Mouse (Mus musculus) forebrain, postnatal 0 days (tissue): ENCODE measurements around the gene Txlna. TPM values are rescaled to one million over a fixed set of nuclear protein-coding genes. Genes with fewer than 3 reads are reported as not detected.

ENCODE experiments used
- ATAC-seq: fragments of 200-750 bp; cut with Nextera tagmentation; 2 replicates; pipeline ENCODE4 v1.8.0; 2017; ENCODE audit warnings: mild to moderate bottlenecking, moderate library complexity
- DNase-seq: peaks from one replicate; pipeline ENCODE4 v3.0.0-alpha.2; 2015
- H3K27ac ChIP-seq: fragments of 300-500 bp; sonication (generic); 2 replicates; pipeline ENCODE4 v1.5.1; 2014; ENCODE audit warnings: low read depth, mild to moderate bottlenecking, antibody characterized with exemption, low read length, moderate library complexity, mixed read lengths
- H3K27me3 ChIP-seq: fragments of 300-500 bp; sonication (generic); 2 replicates; pipeline ENCODE4 v1.6.1; 2014; ENCODE audit warnings: mild to moderate bottlenecking, low read length, mixed read lengths; ENCODE audit not compliant: insufficient read depth
- H3K36me3 ChIP-seq: fragments of 300-500 bp; sonication (generic); 2 replicates; pipeline ENCODE4 v1.6.1; 2014; ENCODE audit warnings: mild to moderate bottlenecking, moderate library complexity; ENCODE audit not compliant: insufficient read depth
- H3K4me1 ChIP-seq: fragments of 300-500 bp; sonication (generic); 2 replicates; pipeline ENCODE4 v1.6.1; 2014; ENCODE audit warnings: antibody characterized with exemption; ENCODE audit not compliant: insufficient read depth
- H3K4me2 ChIP-seq: fragments of 300-500 bp; sonication (generic); 2 replicates; pipeline ENCODE4 v1.6.1; 2014; ENCODE audit warnings: low read depth, mild to moderate bottlenecking, moderate library complexity
- H3K4me3 ChIP-seq: fragments of 300-500 bp; sonication (generic); 2 replicates; pipeline ENCODE4 v1.5.1; 2014; ENCODE audit warnings: low read depth, low read length, mixed read lengths
- H3K9ac ChIP-seq: fragments of 300-500 bp; sonication (generic); 2 replicates; pipeline ENCODE4 v1.6.1; 2014; ENCODE audit warnings: mild to moderate bottlenecking
- H3K9me3 ChIP-seq: fragments of 300-500 bp; sonication (generic); 2 replicates; pipeline ENCODE4 v1.6.1; 2016; ENCODE audit warnings: low read length
- CTCF ChIP-seq: sonication (generic); IDR thresholded peaks from 2 replicates; pipeline ENCODE4 v1.5.1; 2016; ENCODE audit warnings: antibody characterized with exemption, control low read depth, low read depth
- WGBS: fragments of 180-500 bp; shearing (Covaris S2); extraction: QIAGEN DNeasy Blood & Tissue Kit; methylation state at CpG from one replicate; pipeline ENCODE4 v1.1.7; 2014; 5-methylcytosine and 5-hydroxymethylcytosine counted together
- polyA plus RNA-seq: library from polyadenylated mRNA; unstranded; fragments of >200 nt; fragmentation: Nextera tagmentation; extraction: Ambion mirVana; gene quantifications from 2 replicates; pipeline ENCODE4 v1.2.1, GENCODE M21; 2015
- total RNA-seq: library from RNA; depleted of rRNA; stranded (reverse); fragments of >200 nt; gene quantifications from 2 replicates; pipeline ENCODE4 v1.2.3, GENCODE M21; 2014

Txlna gene
- total and polyA plus RNA-seq, 2 experiments from 2014 or later = 28.4 to 45.0 TPM

DNA sequence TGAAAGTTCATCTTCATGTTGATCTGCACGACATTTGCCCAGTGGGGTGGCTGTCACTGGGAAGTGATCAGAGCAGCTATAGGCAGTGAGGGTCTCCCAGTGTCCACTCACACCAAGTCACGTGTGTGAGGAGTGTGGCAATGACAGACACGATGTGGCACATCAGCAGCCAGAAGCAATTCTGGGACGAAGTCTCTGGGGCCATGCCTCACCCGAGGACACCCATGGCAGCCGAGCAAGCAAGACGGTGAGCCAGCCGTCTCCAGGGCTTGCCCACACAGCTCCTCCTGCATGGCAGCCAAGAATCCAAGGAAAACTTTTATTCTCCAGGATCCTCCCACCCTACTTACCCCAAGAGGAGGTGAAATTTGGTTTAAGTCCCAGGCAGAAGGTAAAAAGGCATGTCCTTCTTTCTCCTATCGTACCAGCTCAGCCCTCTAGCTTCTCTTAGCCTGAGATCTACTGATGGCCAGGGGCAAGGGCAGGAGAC is 25.0 kb downstream of the Txlna start:
- peaks cover 12% of the 10 kb centered on the region; the same call in 1 of the 2 replicates for H3K36me3 ChIP-seq

DNA sequence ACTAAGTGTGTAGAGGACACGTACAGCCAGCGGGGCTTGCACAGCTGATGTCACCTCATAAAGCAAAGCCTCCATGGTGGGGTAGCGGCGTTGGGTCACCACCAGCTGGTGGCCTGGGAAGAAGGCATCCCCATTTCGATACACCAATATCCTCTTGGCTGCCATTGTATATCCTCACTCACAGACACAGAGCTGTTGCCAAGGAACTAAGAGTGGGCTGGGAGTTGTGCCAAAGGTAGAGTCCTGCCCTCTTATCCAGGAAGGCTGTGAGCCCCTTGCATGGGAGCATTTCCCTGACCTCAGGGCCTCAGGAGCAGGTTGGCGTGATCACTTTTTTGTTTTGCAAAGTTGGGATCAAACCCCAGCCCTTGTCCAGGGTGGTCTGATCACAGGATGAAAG is 26.8 kb downstream of the Txlna start, which contains the start of gene Dcdc2b:
TSS of gene Dcdc2b (minus strand) at position 165 of the 400 bp plus-strand sequence.
- Histone ChIP-seq H3K9ac (no peak within 1 kb of the TSS), H3K27ac (no peak within 1 kb of the TSS)

More for the DNA sequence above, 25.0 kb downstream of the Txlna start:
- no peaks in the 10 kb centered on the region for H3K9me3 ChIP-seq
- no peak overlapping the region for H3K4me3 ChIP-seq
- ATAC-seq (no peak), DNase-seq (no peak)
- H3K9ac ChIP-seq = no peak overlapping the region
- peaks cover 8% of the 10 kb centered on the region; the same call in 1 of the 2 replicates for H3K4me1 ChIP-seq
- H3K4me2 ChIP-seq = no peak overlapping the region
- 89% methylated on average over 9 of the region's 9 CpGs for WGBS
- no peak for TF ChIP-seq CTCF
- H3K27me3 ChIP-seq = no peaks in the 10 kb centered on the region
- H3K27ac ChIP-seq = no peak overlapping the region

DNA sequence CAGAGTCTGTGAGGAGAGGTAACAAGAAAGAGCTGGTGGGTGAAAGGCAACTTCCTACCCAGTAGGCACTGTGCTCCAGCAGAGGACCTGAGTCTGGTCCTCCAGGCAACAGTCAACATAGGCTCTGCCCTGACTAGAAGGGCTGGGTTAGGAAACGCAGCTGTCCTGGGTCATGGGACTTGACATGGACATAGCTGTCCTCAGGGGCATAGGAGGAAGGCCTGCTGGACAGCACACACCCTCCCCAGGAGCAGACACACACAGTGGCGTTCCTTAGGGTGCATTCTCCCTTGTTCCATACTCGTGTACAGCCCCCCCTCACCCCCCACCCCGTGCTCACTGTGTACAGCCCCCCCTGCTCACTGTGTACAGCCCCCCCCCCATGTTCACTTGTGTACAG is 30.4 kb downstream of the Txlna start:
- Histone ChIP-seq H3K27me3 (no peaks in the 10 kb centered on the region), H3K4me1 (no peaks in the 10 kb centered on the region), H3K4me3 (no peak overlapping the region), H3K27ac (no peak overlapping the region), H3K36me3 (peaks cover 20% of the 10 kb centered on the region), H3K4me2 (no peak overlapping the region), H3K9ac (no peak overlapping the region), H3K9me3 (no peaks in the 10 kb centered on the region)
- 68% methylated on average over 4 of the region's 4 CpGs for WGBS
- no peak for TF ChIP-seq CTCF
- DNase-seq (no peak), ATAC-seq (no peak)

More for the DNA sequence above, 26.8 kb downstream of the Txlna start, which contains the start of gene Dcdc2b:
- Histone ChIP-seq H3K36me3 (peaks cover 13% of the 10 kb centered on the region), H3K4me3 (no peak within 1 kb of the TSS), H3K4me1 (peaks cover 8% of the 10 kb centered on the region; the same call in 1 of the 2 replicates), H3K27me3 (no peaks in the 10 kb centered on the region), H3K9me3 (no peaks in the 10 kb centered on the region), H3K4me2 (no peak within 1 kb of the TSS)
- no peak for TF ChIP-seq CTCF
- DNase-seq = no peak
- ATAC-seq = no peak
- WGBS = 71% methylated on average over 6 of the region's 6 CpGs

DNA sequence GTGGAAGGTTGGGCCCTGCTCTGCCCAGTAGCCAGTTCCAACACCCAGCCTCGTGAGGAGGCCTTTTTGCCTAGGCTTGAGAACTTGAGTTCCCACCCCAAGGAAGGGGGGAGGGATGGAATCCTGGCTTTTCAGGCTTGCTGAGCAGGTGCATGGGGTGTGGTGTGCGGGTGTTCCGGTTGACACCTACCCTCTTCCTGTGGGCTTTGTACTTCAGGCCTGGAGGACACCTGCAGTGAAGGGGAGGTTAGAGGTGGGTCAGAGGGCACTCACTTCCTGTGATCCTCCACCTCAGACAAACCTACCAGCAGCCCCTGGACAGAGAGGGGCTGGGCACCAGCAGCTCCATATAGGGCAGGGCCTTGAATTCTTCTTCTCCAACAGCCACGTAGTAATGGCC is 30.8 kb downstream of the Txlna start:
- Histone ChIP-seq H3K27me3 (no peaks in the 10 kb centered on the region), H3K27ac (no peak overlapping the region), H3K9ac (no peak overlapping the region), H3K4me2 (no peak overlapping the region), H3K4me3 (no peak overlapping the region), H3K36me3 (peaks cover 23% of the 10 kb centered on the region), H3K4me1 (no peaks in the 10 kb centered on the region), H3K9me3 (no peaks in the 10 kb centered on the region)
- ATAC-seq = no peak
- no peak for DNase-seq
- no peak for TF ChIP-seq CTCF
- WGBS = 81% methylated on average over 4 of the region's 4 CpGs

DNA sequence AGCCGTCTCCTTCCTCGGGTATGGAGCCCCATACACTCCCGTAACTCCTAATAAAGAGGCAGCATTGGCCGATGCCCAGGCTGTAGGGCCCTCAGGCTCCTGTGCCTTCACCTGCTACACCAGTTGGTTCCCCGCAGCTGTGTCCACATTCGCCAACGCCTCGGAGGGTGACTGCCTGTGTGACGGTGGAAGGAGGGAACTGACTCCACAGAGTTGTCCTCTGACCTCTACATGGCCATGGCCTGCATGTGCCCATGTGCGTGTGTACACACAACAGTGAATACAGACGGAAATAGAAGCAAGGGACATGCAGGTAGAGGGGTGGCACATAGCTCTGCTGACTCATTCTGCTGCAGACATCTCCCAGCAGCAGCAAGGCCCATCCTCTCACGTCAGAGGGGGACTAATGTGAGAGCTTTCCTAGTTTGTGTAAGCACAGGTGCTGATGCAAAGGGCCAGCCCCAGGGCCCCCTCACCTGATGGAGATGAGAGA is 31.7 kb downstream of the Txlna start:
- Histone ChIP-seq H3K27me3 (no peaks in the 10 kb centered on the region), H3K36me3 (peaks cover 31% of the 10 kb centered on the region), H3K9me3 (no peaks in the 10 kb centered on the region), H3K4me1 (no peaks in the 10 kb centered on the region), H3K9ac (no peak overlapping the region), H3K4me3 (no peak overlapping the region), H3K27ac (no peak overlapping the region), H3K4me2 (no peak overlapping the region)
- WGBS = 87% methylated on average over 12 of the region's 12 CpGs
- DNase-seq (no peak), ATAC-seq (peak; percentile 3; the same call in 1 of the 2 replicates)
- TF ChIP-seq CTCF = no peak

- Histone ChIP-seq H3K4me1 (no peaks in the 10 kb centered on the region), H3K4me3 (no peak overlapping the region), H3K36me3 (peaks cover 36% of the 10 kb centered on the region), H3K27ac (peak overlapping the region; percentile 70), H3K9ac (no peak overlapping the region; the same call in 1 of the 2 replicates), H3K9me3 (no peaks in the 10 kb centered on the region), H3K4me2 (no peak overlapping the region), H3K27me3 (no peaks in the 10 kb centered on the region)
- 34% methylated on average over 7 of the region's 7 CpGs for WGBS
- peak; percentile 91 for DNase-seq
- TF ChIP-seq CTCF = peak; percentile 91
- ATAC-seq = peak; percentile 95
These were observed 32.3 kb downstream of the Txlna start for GRCm38 (mm10) chr4:129608426-129609025.
